Mouse (Mus musculus): ENCODE measurements at regions not wholly inside any gene's neighbourhood (a gene's known extent, or its start where the extent isn't known, plus 50 kb on each side); places are given as distances from the start of the nearest gene placed in this dataset.
A peak's percentile ranks its signal among the peaks of the same experiment; 100 is the strongest.

GRCm38 (mm10) chr9:34203624-34204365 lies 281.9 kb upstream of the Kirrel3 start:
- WGBS = 9% methylated on average over 7 of the region's 7 CpGs
- 0 out of 2 replicates have a peak, but pooled peaks have one; percentile 32 for ATAC-seq (ENCODE audit: low read depth)
- H3K4me3 ChIP-seq (ENCODE audit: low read depth, low read length) = no peak overlapping the region
- H3K27ac ChIP-seq (ENCODE audit: low read depth, low read length) = no peak overlapping the region; the same call in 1 of the 2 replicates
- no peak overlapping the region for H3K4me2 ChIP-seq (ENCODE audit: low read depth, low read length)
- no peak overlapping the region for H3K9ac ChIP-seq (replicated peaks; ENCODE audit: low read depth, low read length)
- H3K27me3 ChIP-seq (ENCODE audit: control insufficient read depth, insufficient read depth, low read length) = no peaks in the 10 kb centered on the region
- H3K36me3 ChIP-seq (ENCODE audit: control insufficient read depth, insufficient read depth, low read length) = no peaks in the 10 kb centered on the region
- H3K4me1 ChIP-seq (ENCODE audit: control insufficient read depth, insufficient read depth, low read length) = peaks cover 18% of the 10 kb centered on the region
- H3K9me3 ChIP-seq (ENCODE audit: control insufficient read depth, low read length) = no peaks in the 10 kb centered on the region

- Histone ChIP-seq H3K27ac (ENCODE audit: low read depth, low read length) (no peak overlapping the region), H3K9me3 (ENCODE audit: control insufficient read depth, low read length) (no peaks in the 10 kb centered on the region), H3K4me2 (ENCODE audit: low read depth, low read length) (no peak overlapping the region), H3K27me3 (ENCODE audit: control insufficient read depth, insufficient read depth, low read length) (no peaks in the 10 kb centered on the region), H3K9ac (replicated peaks; ENCODE audit: low read depth, low read length) (no peak overlapping the region), H3K4me1 (ENCODE audit: control insufficient read depth, insufficient read depth, low read length) (peaks cover 18% of the 10 kb centered on the region), H3K4me3 (ENCODE audit: low read depth, low read length) (no peak overlapping the region), H3K36me3 (ENCODE audit: control insufficient read depth, insufficient read depth, low read length) (no peaks in the 10 kb centered on the region)
- no peak for ATAC-seq (ENCODE audit: low read depth)
- 34% methylated on average over 2 of the region's 2 CpGs for WGBS
Observed at GRCm38 (mm10) chr9:34204479-34204878, 281.2 kb upstream of the Kirrel3 start.

GRCm38 (mm10) chr9:34231561-34231960 lies 254.1 kb upstream of the Kirrel3 start:
- ATAC-seq (ENCODE audit: low read depth) = no peak
- WGBS = 43% methylated on average over 2 of the region's 2 CpGs
- Histone ChIP-seq H3K4me1 (ENCODE audit: control insufficient read depth, insufficient read depth, low read length) (no peaks in the 10 kb centered on the region), H3K27ac (ENCODE audit: low read depth, low read length) (no peak overlapping the region), H3K9ac (replicated peaks; ENCODE audit: low read depth, low read length) (no peak overlapping the region), H3K27me3 (ENCODE audit: control insufficient read depth, insufficient read depth, low read length) (no peaks in the 10 kb centered on the region), H3K4me3 (ENCODE audit: low read depth, low read length) (no peak overlapping the region), H3K4me2 (ENCODE audit: low read depth, low read length) (no peak overlapping the region), H3K36me3 (ENCODE audit: control insufficient read depth, insufficient read depth, low read length) (no peaks in the 10 kb centered on the region), H3K9me3 (ENCODE audit: control insufficient read depth, low read length) (no peaks in the 10 kb centered on the region)

GRCm38 (mm10) chr9:34234734-34235133 lies 251.0 kb upstream of the Kirrel3 start:
- no peak overlapping the region for H3K4me2 ChIP-seq (ENCODE audit: low read depth, low read length)
- no peaks in the 10 kb centered on the region for H3K9me3 ChIP-seq (ENCODE audit: control insufficient read depth, low read length)
- no peak overlapping the region for H3K27ac ChIP-seq (ENCODE audit: low read depth, low read length)
- H3K27me3 ChIP-seq (ENCODE audit: control insufficient read depth, insufficient read depth, low read length) = no peaks in the 10 kb centered on the region
- H3K9ac ChIP-seq (replicated peaks; ENCODE audit: low read depth, low read length) = no peak overlapping the region
- ATAC-seq (ENCODE audit: low read depth) = no peak
- no peaks in the 10 kb centered on the region for H3K4me1 ChIP-seq (ENCODE audit: control insufficient read depth, insufficient read depth, low read length)
- no peak overlapping the region for H3K4me3 ChIP-seq (ENCODE audit: low read depth, low read length)
- H3K36me3 ChIP-seq (ENCODE audit: control insufficient read depth, insufficient read depth, low read length) = no peaks in the 10 kb centered on the region

- 79% methylated on average over 2 of the region's 2 CpGs for WGBS
- Histone ChIP-seq H3K4me3 (ENCODE audit: low read depth, low read length) (no peak overlapping the region), H3K4me1 (ENCODE audit: control insufficient read depth, insufficient read depth, low read length) (no peaks in the 10 kb centered on the region), H3K4me2 (ENCODE audit: low read depth, low read length) (no peak overlapping the region), H3K27me3 (ENCODE audit: control insufficient read depth, insufficient read depth, low read length) (no peaks in the 10 kb centered on the region), H3K27ac (ENCODE audit: low read depth, low read length) (no peak overlapping the region), H3K36me3 (ENCODE audit: control insufficient read depth, insufficient read depth, low read length) (no peaks in the 10 kb centered on the region), H3K9me3 (ENCODE audit: control insufficient read depth, low read length) (no peaks in the 10 kb centered on the region), H3K9ac (replicated peaks; ENCODE audit: low read depth, low read length) (no peak overlapping the region)
- no peak for ATAC-seq (ENCODE audit: low read depth)
Observed at GRCm38 (mm10) chr9:34239531-34239930, 246.2 kb upstream of the Kirrel3 start.

- Histone ChIP-seq H3K27ac (ENCODE audit: low read depth, low read length) (no peak overlapping the region), H3K9me3 (ENCODE audit: control insufficient read depth, low read length) (no peaks in the 10 kb centered on the region), H3K36me3 (ENCODE audit: control insufficient read depth, insufficient read depth, low read length) (no peaks in the 10 kb centered on the region), H3K4me1 (ENCODE audit: control insufficient read depth, insufficient read depth, low read length) (no peaks in the 10 kb centered on the region), H3K4me2 (ENCODE audit: low read depth, low read length) (no peak overlapping the region), H3K9ac (replicated peaks; ENCODE audit: low read depth, low read length) (no peak overlapping the region), H3K4me3 (ENCODE audit: low read depth, low read length) (no peak overlapping the region), H3K27me3 (ENCODE audit: control insufficient read depth, insufficient read depth, low read length) (no peaks in the 10 kb centered on the region)
- 87% methylated on average over 2 of the region's 2 CpGs for WGBS
- ATAC-seq (ENCODE audit: low read depth) = no peak
Observed at GRCm38 (mm10) chr9:34243674-34244073, 242.0 kb upstream of the Kirrel3 start.

- no peak overlapping the region for H3K4me2 ChIP-seq (ENCODE audit: low read depth, low read length)
- no peaks in the 10 kb centered on the region for H3K36me3 ChIP-seq (ENCODE audit: control insufficient read depth, insufficient read depth, low read length)
- no peak overlapping the region for H3K27ac ChIP-seq (ENCODE audit: low read depth, low read length)
- WGBS = 76% methylated on average over 5 of the region's 5 CpGs
- H3K4me3 ChIP-seq (ENCODE audit: low read depth, low read length) = no peak overlapping the region
- no peak for ATAC-seq (ENCODE audit: low read depth)
- H3K4me1 ChIP-seq (ENCODE audit: control insufficient read depth, insufficient read depth, low read length) = no peaks in the 10 kb centered on the region
- H3K9ac ChIP-seq (replicated peaks; ENCODE audit: low read depth, low read length) = no peak overlapping the region
- H3K27me3 ChIP-seq (ENCODE audit: control insufficient read depth, insufficient read depth, low read length) = no peaks in the 10 kb centered on the region
- no peaks in the 10 kb centered on the region for H3K9me3 ChIP-seq (ENCODE audit: control insufficient read depth, low read length)
Observed at GRCm38 (mm10) chr9:34244576-34244975, 241.1 kb upstream of the Kirrel3 start.

GRCm38 (mm10) chr9:34252796-34253195 lies 232.9 kb upstream of the Kirrel3 start:
- no peak overlapping the region for H3K9ac ChIP-seq (replicated peaks; ENCODE audit: low read depth, low read length)
- no peak overlapping the region for H3K4me2 ChIP-seq (ENCODE audit: low read depth, low read length)
- H3K27me3 ChIP-seq (ENCODE audit: control insufficient read depth, insufficient read depth, low read length) = no peaks in the 10 kb centered on the region
- H3K4me1 ChIP-seq (ENCODE audit: control insufficient read depth, insufficient read depth, low read length) = no peaks in the 10 kb centered on the region
- H3K9me3 ChIP-seq (ENCODE audit: control insufficient read depth, low read length) = no peaks in the 10 kb centered on the region
- no peak overlapping the region for H3K4me3 ChIP-seq (ENCODE audit: low read depth, low read length)
- no peak for ATAC-seq (ENCODE audit: low read depth)
- no peak overlapping the region for H3K27ac ChIP-seq (ENCODE audit: low read depth, low read length)
- WGBS = 51% methylated on average over 2 of the region's 2 CpGs
- no peaks in the 10 kb centered on the region for H3K36me3 ChIP-seq (ENCODE audit: control insufficient read depth, insufficient read depth, low read length)

- H3K9ac ChIP-seq (replicated peaks; ENCODE audit: low read depth, low read length) = no peak overlapping the region
- no peaks in the 10 kb centered on the region for H3K9me3 ChIP-seq (ENCODE audit: control insufficient read depth, low read length)
- no peaks in the 10 kb centered on the region for H3K27me3 ChIP-seq (ENCODE audit: control insufficient read depth, insufficient read depth, low read length)
- no peak overlapping the region for H3K4me3 ChIP-seq (ENCODE audit: low read depth, low read length)
- H3K4me2 ChIP-seq (ENCODE audit: low read depth, low read length) = no peak overlapping the region
- no peaks in the 10 kb centered on the region for H3K4me1 ChIP-seq (ENCODE audit: control insufficient read depth, insufficient read depth, low read length)
- 76% methylated on average over 2 of the region's 2 CpGs for WGBS
- H3K27ac ChIP-seq (ENCODE audit: low read depth, low read length) = no peak overlapping the region
- H3K36me3 ChIP-seq (ENCODE audit: control insufficient read depth, insufficient read depth, low read length) = no peaks in the 10 kb centered on the region
- no peak for ATAC-seq (ENCODE audit: low read depth)
Observed at GRCm38 (mm10) chr9:34258492-34258891, 227.2 kb upstream of the Kirrel3 start.

Data from neural tube, embryonic 14.5 days (tissue).